Mouse (Mus musculus): ENCODE data around the gene Kif1bp.

DNA sequence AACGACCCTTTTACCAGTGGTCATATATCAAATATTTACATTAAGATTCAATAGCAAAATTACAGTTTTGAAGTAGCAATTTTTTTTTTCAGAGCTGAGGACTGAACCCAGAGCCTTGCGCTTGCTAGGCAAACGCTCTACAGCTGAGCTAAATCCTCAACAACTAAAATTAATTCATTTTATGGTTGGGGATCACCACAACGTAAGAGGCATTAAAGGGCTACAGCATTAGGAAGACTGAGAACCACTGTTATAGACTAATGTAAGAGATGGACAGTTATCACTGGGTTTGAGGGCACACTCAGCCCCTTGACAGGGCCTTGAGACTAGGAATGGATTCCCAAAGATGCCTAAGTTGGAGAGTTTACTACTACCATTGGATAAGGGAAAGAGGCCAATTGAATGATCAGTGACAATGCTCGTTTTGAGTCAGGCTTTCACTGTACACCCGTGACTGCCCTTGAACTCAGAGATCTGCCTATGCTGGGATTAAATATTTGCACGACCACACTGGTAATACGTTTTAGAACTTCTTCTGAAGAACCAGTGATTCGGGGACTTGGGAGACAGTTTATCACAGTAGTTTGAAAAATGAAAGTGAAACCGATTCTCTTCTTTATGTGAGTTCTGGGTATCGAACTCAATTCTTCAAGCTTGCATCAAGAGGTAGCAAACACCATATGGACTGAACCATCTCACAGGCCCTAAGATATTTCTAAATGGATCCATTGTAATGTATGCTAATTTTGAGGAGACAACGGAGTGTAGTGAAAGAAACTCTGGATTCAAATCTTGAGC lies 25.2 kb upstream of the Kif1bp start:
- TF ChIP-seq POLR2A (IDR thresholded peaks at IDR 0.05; ENCODE audit: insufficient read depth, low read length) (no peak), CTCF (IDR thresholded peaks at IDR 0.05; ENCODE audit: low read depth, low read length) (no peak), EP300 (IDR thresholded peaks at IDR 0.05; ENCODE audit: insufficient read depth, low read depth, low read length) (no peak)
